Comparison of ENCODE assay signal across 11 mouse cellular contexts in genomic region chr19:19306476-19307131, GRCm38 (mm10).
A peak's percentile ranks its signal among the peaks of the same experiment; 100 is the strongest.
DNase-seq lines count a peak whose midpoint lies in the region; ATAC-seq and TF ChIP-seq lines count a peak whose summit lies in the region.
"Had no signal": no experiment of that assay in that cellular context is flagged by ENCODE, and none has a peak within 500 bp of the region (broad histone marks: within the 10 kb centered on the region; RNA-seq: fewer than 3 reads in every experiment).

No protein-coding gene starts in this region.

- TF ChIP-seq POLR2A in heart, adult 2 months (IDR thresholded peaks at IDR 0.05; ENCODE audit: insufficient read depth, low read depth, low read length), result no peak

- no peak overlapping the region for H3K4me3 ChIP-seq in embryonic facial prominence, embryonic 14.5 days (ENCODE audit: low read depth, low read length)
- H3K4me3 ChIP-seq in heart, adult 2 months, result no peak overlapping the region
- no peak overlapping the region for H3K4me3 ChIP-seq in liver, postnatal 0 days (ENCODE audit: low read depth, low read length)
- H3K4me3 ChIP-seq: myocyte had no signal

- no peaks in the 10 kb centered on the region for H3K36me3 ChIP-seq in embryonic facial prominence, embryonic 14.5 days (ENCODE audit: control insufficient read depth, insufficient read depth, low read length)
- no peaks in the 10 kb centered on the region for H3K36me3 ChIP-seq in heart, adult 2 months (ENCODE audit: control insufficient read depth, insufficient read depth, low read length)
- no peaks in the 10 kb centered on the region for H3K36me3 ChIP-seq in liver, postnatal 0 days (replicated peaks; ENCODE audit: insufficient read depth, low read length)

- peak; percentile 0 to 28 for DNase-seq in layer of hippocampus, adult 18-20 months (ENCODE audit: low spot score in 2 of 2)
- DNase-seq in layer of hippocampus, postnatal 25 days (ENCODE audit: extremely low spot score in 1 of 2, low spot score in 1 of 2), result no peak
- DNase-seq in adrenal gland, postnatal 25 days, result peak; percentile 1
- DNase-seq in embryonic facial prominence, embryonic 14.5 days (ENCODE audit: low spot score), result peak; percentile 29
- peak; percentile 16 to 87 for DNase-seq in left cerebral cortex, postnatal 25 days (ENCODE audit: low spot score in 2 of 2)
- no peak for DNase-seq in heart, adult 2 months
- DNase-seq in thymus, adult 18-20 months, result no peak
- DNase-seq in liver, postnatal 0 days, result no peak
- DNase-seq: gastrocnemius, postnatal 10 days; lung, postnatal 14 days had no signal

- TF ChIP-seq EP300 in heart, adult 2 months (IDR thresholded peaks at IDR 0.05; ENCODE audit: insufficient read depth, low read depth, low read length), result no peak
- TF ChIP-seq EP300 in liver, postnatal 0 days (IDR thresholded peaks at IDR 0.05; ENCODE audit: low read depth), result no peak

- intact Hi-C loops in left cerebral cortex, postnatal 25 days (cut with DNase I), result no loop called here
- intact Hi-C loops in heart, adult 2 months (cut with DNase I), result no loop called here

- peaks cover 2% of the 10 kb centered on the region; the same call in 1 of the 2 replicates for H3K9me3 ChIP-seq in embryonic facial prominence, embryonic 14.5 days (ENCODE audit: control insufficient read depth, low read length)
- H3K9me3 ChIP-seq in liver, postnatal 0 days (ENCODE audit: low read length), result no peaks in the 10 kb centered on the region

- TF ChIP-seq CTCF in heart, adult 2 months (IDR thresholded peaks at IDR 0.05), result no peak
- no peak for TF ChIP-seq CTCF in liver, postnatal 0 days (IDR thresholded peaks at IDR 0.05; ENCODE audit: low read depth)

- no peaks in the 10 kb centered on the region for H3K4me1 ChIP-seq in embryonic facial prominence, embryonic 14.5 days (ENCODE audit: control insufficient read depth, insufficient read depth, low read length)
- H3K4me1 ChIP-seq in heart, adult 2 months (ENCODE audit: control insufficient read depth, insufficient read depth, low read length), result no peaks in the 10 kb centered on the region
- no peaks in the 10 kb centered on the region for H3K4me1 ChIP-seq in liver, postnatal 0 days (ENCODE audit: insufficient read depth)

- H3K4me2 ChIP-seq in embryonic facial prominence, embryonic 14.5 days (ENCODE audit: low read depth, low read length), result no peak overlapping the region
- H3K4me2 ChIP-seq in liver, postnatal 0 days (ENCODE audit: low read depth, low read length), result no peak overlapping the region

- ATAC-seq in embryonic facial prominence, embryonic 14.5 days (ENCODE audit: low read depth), result no peak
- no peak for ATAC-seq in liver, postnatal 0 days

- H3K27me3 ChIP-seq in embryonic facial prominence, embryonic 14.5 days (replicated peaks; ENCODE audit: control insufficient read depth, insufficient read depth, low read length), result no peaks in the 10 kb centered on the region
- H3K27me3 ChIP-seq in heart, adult 2 months (ENCODE audit: control insufficient read depth, insufficient read depth, low read length), result no peaks in the 10 kb centered on the region
- H3K27me3 ChIP-seq in liver, postnatal 0 days (ENCODE audit: insufficient read depth, low read length), result no peaks in the 10 kb centered on the region

- H3K79me2 ChIP-seq in heart, adult 2 months (replicated peaks; ENCODE audit: control insufficient read depth, insufficient read depth, low read length), result no peaks in the 10 kb centered on the region

- 57% methylated on average over 6 of the region's 6 CpGs for WGBS in embryonic facial prominence, embryonic 14.5 days
- WGBS in heart, adult 2 months, result 79% methylated on average over 6 of the region's 6 CpGs
- 76% methylated on average over 6 of the region's 6 CpGs for whole genome bisulfite sequencing in liver, postnatal 0 days (ENCODE audit: insufficient replicate concordance)

- H3K27ac ChIP-seq in embryonic facial prominence, embryonic 14.5 days (replicated peaks; ENCODE audit: low read depth, low read length), result no peak overlapping the region
- H3K27ac ChIP-seq in heart, adult 2 months, result no peak overlapping the region
- no peak overlapping the region for H3K27ac ChIP-seq in liver, postnatal 0 days (ENCODE audit: low read depth)

- H3K9ac ChIP-seq in embryonic facial prominence, embryonic 14.5 days (ENCODE audit: low read depth, low read length), result no peak overlapping the region
- no peak overlapping the region for H3K9ac ChIP-seq in heart, adult 2 months (ENCODE audit: low read depth, low read length)
- no peak overlapping the region for H3K9ac ChIP-seq in liver, postnatal 0 days (replicated peaks)

Comparison
In these comparisons a context has a peak if more than half of its experiments do, and no peak if none do; other contexts are left out.
1. DNase-seq: peak in layer of hippocampus, adult 18-20 months (2 of 2), adrenal gland, postnatal 25 days (single experiment), embryonic facial prominence, embryonic 14.5 days (single experiment) and left cerebral cortex, postnatal 25 days (2 of 2); none in layer of hippocampus, postnatal 25 days (0 of 2), heart, adult 2 months (0 of 2), thymus, adult 18-20 months (0 of 2) and liver, postnatal 0 days (single experiment).